ENCODE assay signal across 8 mouse cellular contexts in the genomic region with DNA sequence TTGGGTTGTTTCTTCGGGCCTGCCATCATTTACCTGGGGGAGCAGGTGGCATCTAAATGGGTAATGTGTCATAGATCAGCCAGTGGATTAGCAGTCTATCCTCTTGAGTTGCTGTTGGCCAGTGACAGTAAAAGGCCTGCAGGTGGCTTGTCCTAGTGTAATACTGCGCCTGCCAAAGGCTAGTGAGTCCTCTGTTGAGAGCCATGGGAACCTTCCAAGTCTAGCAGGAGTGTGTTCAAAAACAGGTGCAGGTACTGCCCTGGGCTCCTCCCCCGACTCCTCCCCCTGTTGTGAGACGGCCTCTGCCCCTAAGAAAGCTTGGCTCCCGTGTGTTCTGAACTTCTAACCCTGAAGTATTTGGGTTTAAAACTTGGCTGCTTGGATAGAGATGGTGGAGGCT. TPM values are rescaled to one million over a fixed set of nuclear protein-coding genes. Genes with fewer than 3 reads are reported as not detected.
A peak's percentile ranks its signal among the peaks of the same experiment; 100 is the strongest.
DNase-seq lines count a peak whose midpoint lies in the region; ATAC-seq and TF ChIP-seq lines count a peak whose summit lies in the region.

No protein-coding gene starts in this region.

- TF ChIP-seq CTCF in liver, adult 2 months (IDR thresholded peaks at IDR 0.05; ENCODE audit: low read depth, low read length), result peak; percentile 47; the same call in 1 of the 2 replicates
- TF ChIP-seq CTCF in kidney, adult 2 months (conservative IDR thresholded peaks at IDR 0.05; ENCODE audit: insufficient read depth, insufficient read length, low read depth, low read length), result peak; percentile 49

- H3K27me3 ChIP-seq in liver, adult 2 months (ENCODE audit: control insufficient read depth, insufficient read depth, low read length), result no peaks in the 10 kb centered on the region
- H3K27me3 ChIP-seq in embryonic facial prominence, embryonic 15.5 days, result 0 out of 2 replicates have a peak, but pooled peaks cover 2% of the 10 kb centered on the region
- no peaks in the 10 kb centered on the region for H3K27me3 ChIP-seq in kidney, adult 2 months (replicated peaks; ENCODE audit: control insufficient read depth, insufficient read depth, low read length)

- no peak overlapping the region for H3K4me3 ChIP-seq in liver, adult 2 months (ENCODE audit: insufficient read depth, low read depth, low read length)
- peak overlapping the region; percentile 79 for H3K4me3 ChIP-seq in embryonic facial prominence, embryonic 15.5 days (replicated peaks)
- H3K4me3 ChIP-seq in kidney, adult 2 months (ENCODE audit: insufficient read depth, low read depth, low read length), result peak overlapping the region; percentile 65; the same call in 1 of the 2 replicates

- H3K27ac ChIP-seq in liver, adult 2 months (replicated peaks; ENCODE audit: insufficient read depth, low read depth, low read length), result peak overlapping the region; percentile 29; the same call in 1 of the 2 replicates
- peak overlapping the region; percentile 44; the same call in 1 of the 2 replicates for H3K27ac ChIP-seq in embryonic facial prominence, embryonic 15.5 days (replicated peaks)
- peak overlapping the region; percentile 76 for H3K27ac ChIP-seq in kidney, adult 2 months (ENCODE audit: insufficient read depth, low read depth, low read length)

- DNase-seq in liver, adult 2 months (ENCODE audit: extremely low read depth, low read depth, low spot score), result peak; percentile 96
- no peak for DNase-seq in liver
- peak; percentile 93 for DNase-seq in kidney, adult 2 months
- no peak for DNase-seq in thymus, postnatal 25 days
- no peak for DNase-seq in right cerebral cortex, postnatal 14 days
- no peak for DNase-seq in left cerebral cortex, adult 11 months (ENCODE audit: low spot score)

- no peaks in the 10 kb centered on the region for H3K9me3 ChIP-seq in embryonic facial prominence, embryonic 15.5 days (replicated peaks)

- peaks cover 20% of the 10 kb centered on the region for H3K79me2 ChIP-seq in liver, adult 2 months (ENCODE audit: control insufficient read depth, insufficient read depth, low read length)

- no peaks in the 10 kb centered on the region for H3K36me3 ChIP-seq in liver, adult 2 months (ENCODE audit: control insufficient read depth, insufficient read depth, low read length)
- no peaks in the 10 kb centered on the region for H3K36me3 ChIP-seq in embryonic facial prominence, embryonic 15.5 days
- no peaks in the 10 kb centered on the region for H3K36me3 ChIP-seq in kidney, adult 2 months (ENCODE audit: control insufficient read depth, insufficient read depth, low read length)

- ATAC-seq in embryonic facial prominence, embryonic 15.5 days (ENCODE audit: insufficient number of reproducible peaks, low FRiP score, low TSS enrichment, low read depth), result no peak
- 0 out of 2 replicates have a peak, but pooled peaks have one; percentile 12 for ATAC-seq in megakaryocyte-erythroid progenitor cell, adult 5-6 weeks (replicated peaks; ENCODE audit: low FRiP score, low TSS enrichment, poor library complexity, severe bottlenecking)

- 25% methylated on average over 5 of the region's 5 CpGs for WGBS in liver, adult 2 months
- 25% methylated on average over 5 of the region's 5 CpGs for WGBS in embryonic facial prominence, embryonic 15.5 days
- 24% methylated on average over 5 of the region's 5 CpGs for WGBS in kidney, adult 2 months

- peak overlapping the region; percentile 93 for H3K4me2 ChIP-seq in embryonic facial prominence, embryonic 15.5 days (replicated peaks)

- H3K9ac ChIP-seq in liver, adult 2 months (ENCODE audit: low read depth, low read length), result no peak overlapping the region
- H3K9ac ChIP-seq in embryonic facial prominence, embryonic 15.5 days, result no peak overlapping the region

- H3K4me1 ChIP-seq in liver, adult 2 months (ENCODE audit: control insufficient read depth, insufficient read depth, low read length), result peaks cover 15% of the 10 kb centered on the region
- H3K4me1 ChIP-seq in embryonic facial prominence, embryonic 15.5 days, result peaks cover 48% of the 10 kb centered on the region
- H3K4me1 ChIP-seq in kidney, adult 2 months (ENCODE audit: control insufficient read depth, insufficient read depth, low read length), result peaks cover 15% of the 10 kb centered on the region; the same call in 1 of the 2 replicates

- TF ChIP-seq POLR2A in liver, adult 2 months (IDR thresholded peaks at IDR 0.05; ENCODE audit: extremely low read depth, insufficient read depth, low read length), result no peak
- TF ChIP-seq POLR2A in kidney, adult 2 months (IDR thresholded peaks at IDR 0.05; ENCODE audit: low read depth, low read length), result no peak

RNA-seq across cellular contexts. Expression of a gene that starts 1.9 kb away (rescaled TPM):
- total RNA-seq in liver, adult 2 months (2014; rRNA removed), result 3.4 and 4.8 TPM in 2 replicates
- polyA plus RNA-seq in liver, adult 2 months (2012; rRNA removed), result 2.5 and 3.5 TPM in 2 replicates
- polyA plus RNA-seq in embryonic facial prominence, embryonic 15.5 days (2015; fragmentation: Nextera tagmentation; extraction: Ambion mirVana), result 13.4 and 14.5 TPM in 2 replicates
- 29.3 and 31.6 TPM in 2 replicates for polyA plus RNA-seq in kidney, adult 2 months (2012; rRNA removed)
- total RNA-seq in megakaryocyte-erythroid progenitor cell, adult 5-6 weeks (2014; fragmentation: Nextera tagmentation), result 29.5 and 35.0 TPM in 2 replicates
- 12.8 and 21.7 TPM in 2 replicates for total RNA-seq in megakaryocyte-erythroid progenitor cell, adult 5-6 weeks (2017)

Comparison
In these comparisons a context has a peak if more than half of its experiments do, and no peak if none do; other contexts are left out.
1. DNase-seq: peak in liver, adult 2 months (single experiment) and kidney, adult 2 months (single experiment); none in liver (single experiment), thymus, postnatal 25 days (single experiment), right cerebral cortex, postnatal 14 days (single experiment) and left cerebral cortex, adult 11 months (single experiment).
2. Peak in every context shown above with its lines, with median percentiles within 50 percentile points of each other: H3K27ac ChIP-seq.